Comparison of ENCODE assay signal across 10 mouse cellular contexts in the genomic region with DNA sequence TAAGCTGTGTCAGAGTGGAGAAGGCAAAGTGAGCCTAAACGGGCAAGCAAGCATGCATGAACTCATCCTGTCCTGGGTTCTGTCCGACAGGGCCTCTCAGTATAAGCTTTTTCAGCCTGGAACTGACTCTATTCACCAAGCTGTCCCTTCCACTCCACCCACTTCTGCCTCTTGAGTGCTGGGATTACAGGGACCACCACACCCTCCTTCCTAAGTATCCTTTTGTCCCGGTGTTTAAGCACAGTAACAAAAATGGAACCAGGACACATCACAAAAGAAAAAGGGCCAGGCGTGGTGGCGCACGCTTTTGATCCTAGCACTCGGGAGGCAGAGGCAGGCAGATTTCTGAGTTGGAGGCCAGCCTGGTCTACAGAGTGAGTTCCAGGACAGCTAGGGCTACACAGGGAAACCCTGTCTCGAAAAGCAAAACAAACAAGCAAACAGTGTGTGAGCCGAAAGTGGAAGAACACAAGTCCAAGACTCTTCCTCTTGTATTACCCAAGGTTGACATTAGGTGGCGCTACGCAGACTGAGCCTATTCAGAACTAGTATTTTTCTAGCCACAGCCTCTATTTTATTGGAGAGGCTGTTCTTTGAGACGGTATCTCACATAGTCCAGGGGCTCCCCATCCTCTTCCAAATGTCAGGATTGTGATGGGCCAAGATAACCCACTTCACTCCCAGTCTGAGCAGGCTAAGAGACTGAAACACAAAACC. TPM values are rescaled to one million over a fixed set of nuclear protein-coding genes. Genes with fewer than 3 reads are reported as not detected.
DNase-seq lines count a peak whose midpoint lies in the region; ATAC-seq and TF ChIP-seq lines count a peak whose summit lies in the region.
"Had no signal": no experiment of that assay in that cellular context is flagged by ENCODE, and none has a peak within 500 bp of the region (broad histone marks: within the 10 kb centered on the region; RNA-seq: fewer than 3 reads in every experiment).

No protein-coding gene starts in this region.

- no peak overlapping the region for H3K4me2 ChIP-seq in hindbrain, embryonic 11.5 days (replicated peaks; ENCODE audit: low read depth, low read length)
- H3K4me2 ChIP-seq in hindbrain, embryonic 12.5 days (replicated peaks), result no peak overlapping the region
- H3K4me2 ChIP-seq: embryonic facial prominence, embryonic 13.5 days; limb, embryonic 15.5 days had no signal

- ATAC-seq in hindbrain, embryonic 11.5 days (ENCODE audit: low FRiP score), result no peak
- ATAC-seq in hindbrain, embryonic 12.5 days (ENCODE audit: low FRiP score), result no peak
- no peak for ATAC-seq in G1E (ENCODE audit: extremely low read depth, insufficient number of reproducible peaks, low FRiP score, poor library complexity, severe bottlenecking)
- no peak for ATAC-seq in frontal cortex, adult (ENCODE audit: low TSS enrichment)

- no peak overlapping the region for H3K27ac ChIP-seq in hindbrain, embryonic 11.5 days (ENCODE audit: low read depth, low read length)
- H3K27ac ChIP-seq in hindbrain, embryonic 12.5 days, result no peak overlapping the region
- H3K27ac ChIP-seq: embryonic facial prominence, embryonic 13.5 days; limb, embryonic 15.5 days had no signal

- no peaks in the 10 kb centered on the region for H3K9me3 ChIP-seq in hindbrain, embryonic 11.5 days (ENCODE audit: control insufficient read depth, low read length)
- H3K9me3 ChIP-seq in hindbrain, embryonic 12.5 days (replicated peaks), result no peaks in the 10 kb centered on the region
- no peaks in the 10 kb centered on the region for H3K9me3 ChIP-seq in G1E (replicated peaks)
- H3K9me3 ChIP-seq: embryonic facial prominence, embryonic 13.5 days; limb, embryonic 15.5 days had no signal

- H3K27me3 ChIP-seq in hindbrain, embryonic 11.5 days (ENCODE audit: control insufficient read depth, insufficient read depth, low read length), result no peaks in the 10 kb centered on the region
- no peaks in the 10 kb centered on the region for H3K27me3 ChIP-seq in hindbrain, embryonic 12.5 days
- no peaks in the 10 kb centered on the region for H3K27me3 ChIP-seq in G1E (ENCODE audit: insufficient read depth, low read length)
- H3K27me3 ChIP-seq: embryonic facial prominence, embryonic 13.5 days; limb, embryonic 15.5 days had no signal

- no peaks in the 10 kb centered on the region for H3K4me1 ChIP-seq in hindbrain, embryonic 11.5 days (replicated peaks; ENCODE audit: control insufficient read depth, insufficient read depth, low read length)
- no peaks in the 10 kb centered on the region for H3K4me1 ChIP-seq in hindbrain, embryonic 12.5 days
- peaks cover 4% of the 10 kb centered on the region; the same call in 1 of the 2 replicates for H3K4me1 ChIP-seq in G1E (ENCODE audit: insufficient read depth, low read depth, low read length)
- H3K4me1 ChIP-seq: embryonic facial prominence, embryonic 13.5 days; limb, embryonic 15.5 days had no signal

- 69% methylated on average over 12 of the region's 12 CpGs for WGBS in hindbrain, embryonic 11.5 days
- WGBS in hindbrain, embryonic 12.5 days, result 68% methylated on average over 12 of the region's 12 CpGs

- H3K36me3 ChIP-seq in hindbrain, embryonic 11.5 days (ENCODE audit: control insufficient read depth, insufficient read depth, low read length), result no peaks in the 10 kb centered on the region
- peaks cover 27% of the 10 kb centered on the region for H3K36me3 ChIP-seq in hindbrain, embryonic 12.5 days
- peaks cover 47% of the 10 kb centered on the region for H3K36me3 ChIP-seq in G1E (replicated peaks)

- no peak overlapping the region for H3K9ac ChIP-seq in hindbrain, embryonic 11.5 days (ENCODE audit: low read depth, low read length)
- H3K9ac ChIP-seq in hindbrain, embryonic 12.5 days, result no peak overlapping the region
- H3K9ac ChIP-seq: embryonic facial prominence, embryonic 13.5 days; limb, embryonic 15.5 days had no signal

- peak; percentile 69 for DNase-seq in hindbrain, embryonic 11.5 days (ENCODE audit: low spot score)
- DNase-seq in 3T3-L1 (ENCODE audit: low read depth, low spot score) (peak; percentile 72), G1E (ENCODE audit: low spot score) (peak; percentile 30)
- DNase-seq in cerebellum, adult 9-10 months, result peak; percentile 69
- peak; percentile 24 for DNase-seq in hindlimb bud, embryonic 11.5 days (ENCODE audit: extremely low spot score, low read depth, low spot score)
- DNase-seq in mesoderm, embryonic 11.5 days (ENCODE audit: low read depth, low spot score), result peak; percentile 61

- peak; percentile 76 for TF ChIP-seq CTCF in G1E (IDR thresholded peaks at IDR 0.05; ENCODE audit: low read depth, low read length)

- no peak overlapping the region for H3K4me3 ChIP-seq in hindbrain, embryonic 11.5 days (ENCODE audit: low read depth, low read length)
- H3K4me3 ChIP-seq in hindbrain, embryonic 12.5 days, result no peak overlapping the region
- H3K4me3 ChIP-seq in G1E (ENCODE audit: low read depth, low read length), result no peak overlapping the region
- H3K4me3 ChIP-seq: embryonic facial prominence, embryonic 13.5 days; limb, embryonic 15.5 days had no signal

RNA-seq across cellular contexts. Expression of gene Rbms2, which starts 39.7 kb away (rescaled TPM):
- polyA plus RNA-seq in hindbrain, embryonic 11.5 days (2014; fragmentation: Nextera tagmentation; extraction: Ambion mirVana), result 18.9 and 19.5 TPM in 2 replicates
- polyA plus RNA-seq in hindbrain, embryonic 12.5 days (2016; fragmentation: Nextera tagmentation; extraction: Ambion mirVana), result 22.5 and 25.5 TPM in 2 replicates
- total RNA-seq in G1E (2014; fragmentation: Nextera tagmentation) (28.1 and 32.1 TPM in 2 replicates), G1E (2017) (7.1 and 8.3 TPM in 2 replicates)
- 9.3 and 11.3 TPM in 2 replicates for polyA plus RNA-seq in G1E (2012)

RNA-seq across cellular contexts. Expression of gene Baz2a, which starts 49.0 kb away (rescaled TPM):
- polyA plus RNA-seq in hindbrain, embryonic 11.5 days (2014; fragmentation: Nextera tagmentation; extraction: Ambion mirVana), result 20.0 and 37.6 TPM in 2 replicates
- 12.8 and 15.4 TPM in 2 replicates for polyA plus RNA-seq in hindbrain, embryonic 12.5 days (2016; fragmentation: Nextera tagmentation; extraction: Ambion mirVana)
- total RNA-seq in G1E (2014; fragmentation: Nextera tagmentation) (102 and 116 TPM in 2 replicates), G1E (2017) (14.8 and 16.6 TPM in 2 replicates)
- 24.8 and 34.7 TPM in 2 replicates for polyA plus RNA-seq in G1E (2012)

RNA-seq across cellular contexts. Expression of gene Gls2, which starts 53.9 kb away (rescaled TPM):
- 1.3 and 1.5 TPM in 2 replicates for polyA plus RNA-seq in hindbrain, embryonic 11.5 days (2014; fragmentation: Nextera tagmentation; extraction: Ambion mirVana)
- 0.61 and 0.70 TPM in 2 replicates for polyA plus RNA-seq in hindbrain, embryonic 12.5 days (2016; fragmentation: Nextera tagmentation; extraction: Ambion mirVana)
- total RNA-seq in G1E (2014; fragmentation: Nextera tagmentation), result 10.7 and 15.0 TPM in 2 replicates
- 4.0 and 5.3 TPM in 2 replicates for total RNA-seq in G1E (2017)
- 11.1 and 14.6 TPM in 2 replicates for polyA plus RNA-seq in G1E (2012)

RNA-seq across cellular contexts. Expression of gene Atp5b, which starts 57.3 kb away (rescaled TPM):
- 2,416 and 2,461 TPM in 2 replicates for polyA plus RNA-seq in hindbrain, embryonic 11.5 days (2014; fragmentation: Nextera tagmentation; extraction: Ambion mirVana)
- 1,948 and 1,970 TPM in 2 replicates for polyA plus RNA-seq in hindbrain, embryonic 12.5 days (2016; fragmentation: Nextera tagmentation; extraction: Ambion mirVana)
- total RNA-seq in G1E (2014; fragmentation: Nextera tagmentation) (2,076 and 2,077 TPM in 2 replicates), G1E (2017) (2,841 and 2,974 TPM in 2 replicates)
- polyA plus RNA-seq in G1E (2012), result 1,412 and 1,783 TPM in 2 replicates
